Mouse (Mus musculus) c-Kit-positive CD71-negative TER-119-negative erythroid progenitor cells, embryonic 14.5 days (primary cell): Measurements from ENCODE around the gene Ube2e1.

ENCODE experiments used
- DNase-seq: peaks from one replicate; pipeline ENCODE4 v3.0.0-alpha.2; 2013; ENCODE audit warnings: low read depth

Ube2e1 gene

DNA sequence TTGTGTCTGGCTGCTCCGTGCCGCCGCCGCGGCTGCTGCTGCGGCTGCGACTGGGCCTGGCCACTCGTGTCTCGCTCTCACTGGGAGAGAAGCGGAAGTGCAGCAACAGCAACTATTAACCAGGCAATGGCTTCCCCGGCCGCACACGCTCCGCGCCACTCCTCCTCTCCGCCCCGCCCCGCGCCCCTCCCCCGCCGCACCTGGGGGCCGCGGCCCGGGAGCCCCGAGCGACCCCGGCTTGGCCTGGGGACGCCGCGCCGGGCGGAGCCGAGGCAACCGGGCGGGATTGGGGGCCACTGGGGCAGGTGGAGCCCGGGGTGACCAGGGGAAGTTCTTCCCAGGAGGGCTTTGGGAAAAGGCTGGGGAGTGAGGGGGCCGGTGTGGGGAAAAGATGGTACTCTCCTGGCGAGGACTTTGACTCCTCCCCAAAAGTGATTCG is at the start of gene Ube2e1:
Gene Ube2e1, minus strand, starts transcription at position 167 of the 439 bp plus-strand sequence.
- DNase-seq = peak; percentile 52

DNA sequence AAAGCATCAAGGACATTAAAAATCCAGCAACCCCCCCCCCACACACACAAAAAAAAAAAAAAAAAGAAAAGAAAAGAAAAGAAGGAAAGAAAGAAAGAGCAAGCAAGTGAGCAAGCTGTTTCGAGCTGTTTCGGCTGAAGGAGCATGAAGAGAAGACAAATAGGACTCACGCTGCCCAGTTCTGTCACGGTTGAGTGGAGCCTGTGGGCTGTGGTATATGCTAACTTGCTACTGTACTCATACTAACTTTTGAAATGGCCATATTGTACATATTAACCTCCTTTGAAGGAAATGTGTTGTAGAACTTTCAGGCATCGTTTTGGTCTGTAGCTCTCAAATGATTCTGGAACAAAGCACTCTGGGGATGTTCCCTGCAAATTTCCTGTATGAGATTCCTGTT is 48.2 kb upstream of the Ube2e1 start:
- DNase-seq = no peak

DNA sequence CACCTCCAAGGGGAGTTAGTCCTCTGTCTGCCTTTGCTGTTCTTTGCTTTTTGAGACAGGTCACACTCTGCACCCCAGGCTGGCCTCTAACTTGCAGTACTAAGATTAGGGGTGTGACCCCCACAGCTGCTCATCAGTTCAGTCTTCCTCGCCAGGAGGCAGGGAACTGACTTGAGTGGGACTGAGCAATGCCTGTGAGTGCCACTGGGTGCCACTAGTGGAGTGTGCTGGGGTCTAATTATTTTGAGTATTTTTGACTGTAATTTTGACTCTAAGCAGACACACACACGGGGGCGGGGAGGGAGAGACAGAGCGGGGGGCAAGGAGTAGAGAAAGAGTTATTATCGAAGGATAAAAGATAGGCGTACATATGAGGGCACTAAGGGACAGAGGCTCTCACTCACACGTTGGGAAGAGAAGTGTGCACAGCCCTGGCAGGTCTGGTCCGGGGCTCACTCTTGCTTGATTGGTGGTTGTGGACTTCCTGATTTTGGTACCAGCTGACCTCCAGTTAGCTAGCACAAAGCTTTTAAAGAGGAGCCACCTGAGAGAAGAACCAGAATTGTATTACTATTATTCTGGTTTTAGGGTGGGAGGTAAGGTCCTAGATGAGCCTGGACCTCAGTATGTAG is 46.4 kb upstream of the Ube2e1 start:
- no peak for DNase-seq

DNA sequence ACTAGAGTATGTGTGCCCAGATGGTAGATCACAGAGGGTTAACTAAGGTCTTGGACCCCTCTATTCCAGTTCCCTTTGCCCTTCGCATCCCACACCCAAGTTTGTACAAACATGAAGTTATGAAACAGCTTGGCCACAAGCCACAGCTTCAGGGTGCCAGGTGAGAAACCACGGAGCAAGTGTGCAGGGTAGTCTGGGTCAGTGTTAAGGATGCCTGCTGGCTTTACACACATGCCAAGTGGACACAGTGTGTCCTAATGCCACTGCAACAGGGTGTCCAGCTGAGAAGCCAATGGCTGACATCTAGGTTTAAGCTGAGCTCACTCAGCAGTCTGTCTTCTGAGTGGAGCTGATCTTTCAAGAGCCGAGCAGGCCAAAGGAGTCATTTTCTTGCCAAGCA is 44.5 kb upstream of the Ube2e1 start:
- no peak for DNase-seq

DNA sequence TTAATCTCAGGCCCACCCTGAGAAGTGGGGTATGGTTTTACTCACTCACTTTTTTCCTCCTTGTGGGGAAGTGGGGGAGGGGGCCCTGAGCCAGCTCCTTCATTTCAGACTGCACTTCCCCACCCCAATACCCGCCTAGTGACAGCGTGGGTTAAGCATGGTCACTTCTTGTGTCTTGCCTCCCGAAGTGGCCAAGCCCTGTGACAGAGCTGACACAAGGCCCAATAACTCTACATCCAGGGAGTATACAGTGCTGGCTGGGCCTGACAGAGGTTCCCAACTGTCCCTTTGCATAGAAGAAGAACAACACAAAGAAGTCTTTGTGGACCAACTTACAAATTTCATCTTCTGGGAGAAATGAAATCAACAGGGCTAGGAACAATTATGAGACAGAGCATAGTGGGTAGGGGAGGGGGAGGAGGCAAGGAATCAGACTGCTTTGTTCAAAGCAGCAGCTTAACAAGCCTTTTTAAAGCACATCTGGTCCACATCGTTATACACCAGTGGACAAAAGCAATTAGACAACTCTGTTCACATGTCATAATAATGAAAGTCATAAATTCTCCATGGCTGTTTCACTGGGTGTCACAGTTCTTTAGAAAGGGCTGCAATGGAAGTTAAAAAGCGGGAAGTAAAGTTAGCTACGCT is 42.2 kb upstream of the Ube2e1 start:
- DNase-seq = no peak

DNA sequence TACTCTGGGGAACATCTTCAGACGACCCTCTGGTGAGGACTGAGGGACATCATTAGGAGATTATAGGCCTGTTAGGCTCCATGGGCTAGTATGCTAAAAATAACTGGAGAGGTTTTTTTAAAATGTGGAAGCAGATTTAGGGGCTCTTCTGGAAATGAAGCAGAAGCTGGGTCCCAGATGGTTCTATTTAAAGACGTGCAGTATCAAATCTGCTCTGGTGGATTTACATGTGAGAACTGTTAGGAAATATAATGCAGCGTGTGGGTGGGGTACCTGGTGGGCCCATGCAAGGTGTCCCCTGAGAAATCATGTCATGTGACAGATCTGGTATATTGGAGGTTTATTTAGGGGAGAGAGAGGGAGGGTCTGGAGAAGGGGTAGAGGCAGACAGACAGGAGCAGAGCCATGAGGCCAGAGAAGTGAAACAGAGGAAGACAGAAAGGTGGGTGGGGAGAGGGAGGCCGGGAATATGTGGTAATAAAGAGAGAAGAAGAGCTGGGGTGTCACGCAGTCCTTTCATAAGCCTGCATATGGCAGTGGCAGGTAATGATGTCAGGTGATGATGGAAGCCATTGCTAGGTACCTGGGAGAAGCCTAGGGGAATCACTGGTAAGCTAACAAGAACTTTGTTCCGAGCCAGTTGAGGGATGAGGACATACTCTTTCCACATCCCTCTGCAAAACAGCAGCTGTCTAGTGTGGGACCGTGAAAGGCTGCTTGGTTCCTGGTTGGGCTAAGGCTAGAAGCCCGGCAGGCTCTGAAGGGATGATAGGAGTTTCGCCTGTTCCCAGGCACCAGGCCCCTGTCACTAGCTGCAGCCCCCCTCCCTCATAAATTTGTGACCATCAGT is 41.3 kb upstream of the Ube2e1 start:
- DNase-seq = no peak

DNA sequence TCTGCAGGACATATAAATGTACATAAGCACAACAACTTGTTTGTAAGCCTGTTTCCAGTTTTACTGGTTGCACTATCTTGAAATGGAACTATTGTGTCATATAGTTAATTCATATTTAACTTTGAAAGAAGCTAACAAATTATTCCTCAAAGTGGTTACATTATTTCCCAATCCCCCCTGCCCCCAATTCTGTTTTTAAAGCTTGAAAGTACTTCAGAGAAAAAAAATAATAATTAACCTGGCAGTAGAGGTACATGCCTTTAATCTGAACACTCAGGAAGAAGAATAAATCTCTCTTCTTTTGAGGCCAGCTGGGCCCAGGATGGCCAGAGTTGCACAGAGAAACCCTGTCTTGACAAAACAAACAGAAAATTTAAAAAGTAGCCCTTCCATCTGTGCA is 37.4 kb upstream of the Ube2e1 start:
- DNase-seq = no peak

DNA sequence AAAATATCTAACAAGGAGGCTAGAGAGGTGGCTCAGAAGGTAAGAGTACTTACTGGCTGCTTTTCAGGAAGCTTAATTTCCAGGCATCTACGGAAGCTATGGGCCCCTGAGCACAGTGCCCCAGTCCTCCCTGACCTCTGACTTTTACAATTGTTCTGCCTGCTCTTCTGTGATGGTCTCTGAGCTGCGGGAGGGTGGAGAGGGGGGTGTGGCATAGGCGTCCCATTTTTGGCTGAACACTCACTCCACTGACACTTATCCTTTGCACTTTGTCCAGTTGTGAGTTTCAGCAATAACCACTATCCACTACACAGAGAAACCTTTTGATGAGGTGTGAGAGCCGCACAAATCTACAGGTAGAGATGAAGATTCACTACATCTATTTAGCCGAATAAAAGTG is 35.4 kb upstream of the Ube2e1 start:
- DNase-seq = no peak

DNA sequence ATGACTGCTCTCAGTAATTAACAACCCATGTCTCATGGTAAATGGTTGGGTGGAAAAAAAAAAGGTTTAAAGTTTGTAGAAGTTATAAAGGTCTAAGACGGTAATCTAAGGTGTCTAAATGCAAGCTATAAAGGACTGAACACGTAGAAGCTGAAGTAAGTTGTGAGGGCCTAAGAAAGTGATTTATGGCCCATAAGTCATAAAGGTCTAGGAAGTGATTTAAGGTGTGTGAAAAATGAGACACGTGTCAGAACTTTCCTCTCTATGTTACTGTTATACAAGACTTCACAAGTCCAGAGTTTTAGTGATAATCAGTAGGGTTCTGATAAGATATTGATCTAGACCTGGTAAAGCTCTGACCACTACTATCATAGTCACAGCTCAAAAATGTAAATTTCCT is 32.7 kb upstream of the Ube2e1 start:
- DNase-seq = no peak

DNA sequence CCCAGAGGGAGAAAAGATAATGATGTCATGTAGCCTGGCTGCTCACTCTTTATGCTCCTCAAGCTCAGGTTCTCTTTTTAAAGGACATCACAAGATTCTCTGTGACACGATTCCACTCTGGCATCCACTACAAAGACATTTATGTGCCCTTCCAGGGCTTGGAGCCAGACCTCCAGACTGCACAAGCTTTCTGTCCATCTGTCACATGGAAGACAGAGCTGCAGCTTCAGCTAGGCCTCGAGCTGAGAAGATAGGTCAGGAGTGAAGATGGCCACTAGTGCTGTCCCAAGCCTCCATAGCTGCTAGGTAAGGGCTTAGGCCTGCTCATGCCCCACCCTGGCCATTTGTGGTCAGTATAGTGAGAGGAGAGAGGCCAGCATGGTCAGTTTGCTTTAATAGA is 24.8 kb upstream of the Ube2e1 start:
- no peak for DNase-seq

DNA sequence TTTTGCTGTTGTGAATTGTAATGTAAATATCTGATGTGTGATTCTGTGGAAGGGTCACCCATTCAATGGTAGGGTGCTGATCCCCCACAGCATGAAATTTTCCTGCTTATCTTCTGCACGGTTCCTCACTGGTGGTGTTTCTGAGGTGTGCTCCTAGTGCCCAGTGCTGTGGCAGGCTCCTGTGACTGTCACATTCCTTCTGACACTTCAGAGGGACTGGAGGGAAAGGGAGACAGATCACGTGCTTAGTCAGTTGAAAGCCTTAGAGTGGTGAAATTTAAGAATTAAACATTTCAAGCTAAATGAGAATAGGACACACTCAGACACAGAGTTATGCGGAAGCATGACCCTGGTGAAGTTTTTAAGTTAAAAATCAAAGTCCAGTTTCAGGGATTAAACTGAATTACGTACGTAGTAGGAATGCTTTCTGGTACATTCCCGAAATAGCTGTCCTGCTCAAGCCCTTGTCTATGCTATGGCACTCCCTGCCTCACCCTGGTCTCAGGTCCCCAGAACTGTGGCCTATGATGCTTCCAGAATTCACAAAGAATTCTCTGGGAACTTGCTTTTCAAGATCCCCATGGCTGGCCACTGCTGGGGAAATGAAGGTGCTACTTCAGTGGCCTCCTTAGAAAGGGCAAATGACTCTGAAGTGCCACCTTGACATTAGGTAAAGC is 24.0 kb upstream of the Ube2e1 start:
- DNase-seq = no peak

DNA sequence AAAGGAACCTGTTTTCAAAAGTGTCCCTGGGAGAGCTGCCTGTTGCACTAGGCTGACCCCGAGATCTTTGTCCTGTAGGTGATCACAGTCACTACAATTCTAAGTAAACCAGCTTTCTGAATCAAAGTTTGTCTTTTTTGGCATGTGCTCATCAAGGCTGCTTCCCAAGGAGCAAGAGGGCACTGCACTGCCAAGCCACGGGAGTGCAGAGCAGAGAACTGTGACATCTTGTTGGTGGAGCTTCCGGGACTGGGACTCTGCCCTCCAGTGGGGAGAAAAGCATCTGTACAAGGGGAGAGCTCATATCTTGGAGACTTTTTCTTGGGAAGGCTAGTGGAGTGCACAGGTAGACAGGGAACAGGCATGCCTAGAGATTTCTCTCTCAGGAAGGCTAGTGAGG is 21.9 kb upstream of the Ube2e1 start:
- no peak for DNase-seq

DNA sequence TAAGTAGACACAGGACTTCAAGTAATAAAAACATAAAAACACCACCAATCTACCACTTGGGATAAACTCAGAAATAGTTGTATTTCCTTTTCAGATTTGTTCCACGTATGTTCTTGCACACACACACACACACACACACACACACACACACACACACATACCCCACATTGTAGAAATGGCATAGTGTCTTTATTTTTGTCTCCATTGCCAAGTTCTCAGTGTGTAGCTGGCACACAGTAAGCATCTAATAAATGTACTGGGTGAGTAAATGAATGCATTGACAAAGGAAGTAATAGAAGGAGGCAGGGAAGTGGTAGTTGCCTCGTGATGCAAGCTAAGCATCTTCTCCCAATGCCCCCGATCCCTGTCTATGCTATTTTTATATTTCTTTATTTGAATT is 21.3 kb upstream of the Ube2e1 start:
- DNase-seq = no peak

DNA sequence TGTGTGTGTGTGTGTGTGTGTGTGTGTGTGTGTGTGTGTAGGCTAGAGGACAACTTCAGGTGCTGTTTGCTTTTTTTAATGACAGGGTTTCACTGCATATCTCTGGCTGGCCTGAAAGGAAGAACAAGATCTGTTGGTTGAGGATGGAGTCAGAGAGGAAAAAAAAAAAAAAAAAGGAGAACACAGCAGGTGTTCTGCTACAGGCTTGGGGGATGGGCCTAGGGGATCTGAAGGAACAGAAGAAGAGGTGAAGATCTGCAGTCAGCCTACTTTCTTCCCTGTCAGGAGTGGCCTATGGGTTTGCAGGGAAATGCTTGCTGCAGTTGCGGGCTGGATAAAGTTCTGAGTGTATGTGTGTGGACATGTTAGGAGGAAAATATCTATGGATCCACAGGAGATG is 19.0 kb upstream of the Ube2e1 start:
- no peak for DNase-seq

DNA sequence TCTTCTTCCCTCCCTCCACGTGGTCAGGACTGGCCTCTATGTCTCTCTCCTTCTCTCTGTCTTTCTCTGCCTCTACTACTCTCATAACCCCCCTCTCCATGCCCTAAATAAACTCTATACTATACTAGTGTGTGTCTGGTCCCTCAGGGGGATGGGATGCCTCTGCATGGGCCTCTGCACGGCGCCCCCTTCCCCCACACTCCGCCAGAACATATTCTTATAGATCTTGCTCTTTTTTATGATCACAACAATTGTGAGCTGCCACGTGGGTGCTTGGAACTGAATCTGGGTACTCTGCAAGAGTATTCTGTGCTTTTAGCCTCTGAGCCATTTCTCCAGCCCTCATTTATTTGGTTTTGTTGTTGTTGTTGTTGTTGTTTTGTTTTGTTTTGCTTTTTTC is 18.2 kb upstream of the Ube2e1 start:
- DNase-seq = no peak

DNA sequence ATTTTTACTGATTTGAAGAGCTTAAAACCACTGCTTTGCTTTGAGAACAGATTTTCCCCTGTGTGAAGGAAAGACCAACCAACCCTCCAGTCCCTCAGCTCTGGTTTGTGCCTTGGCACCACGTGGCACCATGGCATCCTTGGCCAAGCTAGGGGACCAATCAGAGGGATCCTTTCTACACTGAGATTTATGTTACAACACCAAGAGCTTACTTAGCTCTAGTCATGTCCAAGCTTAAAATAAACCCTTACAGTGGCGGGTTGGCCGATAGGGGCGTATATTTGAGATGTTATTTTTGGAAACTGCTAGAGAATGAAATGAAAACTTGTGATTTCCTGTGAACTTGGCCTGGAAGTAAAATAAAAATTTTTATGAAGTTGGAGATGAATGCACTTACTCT is 11.9 kb upstream of the Ube2e1 start:
- no peak for DNase-seq

DNA sequence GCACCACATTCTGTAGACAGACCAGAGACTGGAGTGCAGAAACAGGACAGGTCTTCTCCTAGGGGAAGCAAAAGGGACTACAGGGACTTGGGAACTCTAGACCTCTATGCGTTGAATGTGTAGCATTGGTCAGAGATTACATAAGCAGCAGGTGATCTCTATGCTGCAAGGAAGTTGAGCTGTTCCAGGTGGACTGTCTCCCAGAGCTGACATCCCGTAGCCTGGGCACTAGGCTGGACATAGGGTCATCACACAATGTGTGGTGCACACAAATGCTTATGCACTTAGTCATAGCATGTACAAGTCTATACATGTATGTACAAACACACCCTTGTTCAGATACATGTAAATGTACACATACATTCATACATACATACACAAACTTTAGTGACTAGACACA is 11.1 kb upstream of the Ube2e1 start:
- DNase-seq = no peak

DNA sequence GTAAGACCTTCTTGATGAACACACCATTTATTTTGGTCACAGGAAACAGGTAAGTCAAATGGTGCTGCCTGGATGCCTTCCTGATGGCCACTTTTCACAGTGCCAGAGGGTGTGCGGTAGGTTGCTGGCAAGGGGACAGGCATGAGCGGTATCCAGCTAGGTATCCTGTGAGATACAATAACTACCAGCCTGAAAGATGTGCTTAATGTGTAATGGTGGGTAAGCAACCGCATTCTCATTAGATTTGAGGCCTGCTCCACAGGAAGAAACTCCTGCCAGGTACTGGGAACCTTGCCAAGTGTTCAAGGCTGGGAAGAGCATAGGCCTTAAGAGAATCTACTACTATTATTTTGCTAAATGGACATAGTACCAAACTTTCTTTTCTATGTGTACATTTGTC is 9.4 kb upstream of the Ube2e1 start:
- DNase-seq = no peak

DNA sequence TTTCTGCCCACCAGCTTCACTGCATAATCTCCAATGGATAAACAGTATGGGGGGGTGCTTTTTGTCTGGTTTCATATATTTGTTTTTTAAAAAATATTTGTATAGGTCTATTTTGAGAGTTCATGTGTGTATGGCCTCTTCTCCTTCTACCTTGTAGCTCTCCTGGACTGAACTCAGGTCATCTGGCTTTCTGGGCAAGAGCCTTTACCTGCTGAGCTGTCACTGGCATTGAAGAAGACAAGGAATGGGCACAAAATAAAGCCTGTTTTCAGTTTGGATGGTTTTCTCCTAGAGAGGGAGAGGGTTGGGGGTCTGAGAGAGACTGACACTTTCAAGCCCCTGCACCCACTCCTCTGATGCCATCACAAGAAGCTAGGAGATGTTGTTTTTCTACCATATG is 4.4 kb upstream of the Ube2e1 start:
- DNase-seq = no peak

DNA sequence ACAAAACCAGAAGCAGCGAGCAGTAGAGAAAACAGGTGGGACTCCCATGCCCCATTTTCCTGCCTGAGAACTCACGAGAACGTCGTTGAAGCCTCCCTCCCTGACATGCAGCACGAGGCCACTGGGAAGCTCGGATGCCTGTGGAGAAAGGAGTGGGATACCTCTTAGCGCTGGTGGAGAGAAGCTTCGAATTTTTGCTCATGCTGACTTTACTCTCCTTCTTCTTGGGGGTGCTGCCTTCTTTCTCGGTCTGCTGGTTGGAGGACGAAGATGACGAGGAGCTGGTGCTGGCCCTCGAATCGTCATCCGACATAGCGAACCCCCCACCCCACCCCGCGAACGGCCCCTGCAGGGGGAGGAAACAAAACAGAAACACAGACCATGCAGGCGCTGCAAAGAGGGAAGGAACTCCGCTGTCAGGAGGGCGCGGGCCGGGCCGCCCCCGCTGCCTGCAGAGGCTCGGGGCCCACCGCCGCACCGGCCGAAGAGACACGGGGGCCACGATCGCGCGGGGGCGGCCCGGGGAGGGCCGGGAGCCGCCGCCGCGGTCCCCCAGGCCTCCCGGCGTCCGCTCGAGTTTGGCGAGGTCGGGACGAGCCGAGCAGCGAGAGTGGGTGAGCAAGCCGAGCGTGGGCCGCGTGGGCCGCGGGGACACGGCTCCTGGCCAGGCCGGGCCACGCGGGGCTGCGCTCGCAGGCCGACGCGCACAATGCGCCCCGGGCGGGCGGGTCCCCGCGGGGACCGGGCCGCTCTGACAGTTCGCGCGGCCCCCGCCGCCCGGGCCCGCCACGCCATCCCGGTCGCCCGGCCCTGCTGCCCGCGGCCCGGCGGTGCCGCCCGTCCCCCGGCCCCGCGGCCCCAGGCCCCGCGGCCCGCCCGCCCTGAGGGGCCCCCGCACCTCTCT is 618 bp downstream of the Ube2e1 start:
- no peak for DNase-seq

DNA sequence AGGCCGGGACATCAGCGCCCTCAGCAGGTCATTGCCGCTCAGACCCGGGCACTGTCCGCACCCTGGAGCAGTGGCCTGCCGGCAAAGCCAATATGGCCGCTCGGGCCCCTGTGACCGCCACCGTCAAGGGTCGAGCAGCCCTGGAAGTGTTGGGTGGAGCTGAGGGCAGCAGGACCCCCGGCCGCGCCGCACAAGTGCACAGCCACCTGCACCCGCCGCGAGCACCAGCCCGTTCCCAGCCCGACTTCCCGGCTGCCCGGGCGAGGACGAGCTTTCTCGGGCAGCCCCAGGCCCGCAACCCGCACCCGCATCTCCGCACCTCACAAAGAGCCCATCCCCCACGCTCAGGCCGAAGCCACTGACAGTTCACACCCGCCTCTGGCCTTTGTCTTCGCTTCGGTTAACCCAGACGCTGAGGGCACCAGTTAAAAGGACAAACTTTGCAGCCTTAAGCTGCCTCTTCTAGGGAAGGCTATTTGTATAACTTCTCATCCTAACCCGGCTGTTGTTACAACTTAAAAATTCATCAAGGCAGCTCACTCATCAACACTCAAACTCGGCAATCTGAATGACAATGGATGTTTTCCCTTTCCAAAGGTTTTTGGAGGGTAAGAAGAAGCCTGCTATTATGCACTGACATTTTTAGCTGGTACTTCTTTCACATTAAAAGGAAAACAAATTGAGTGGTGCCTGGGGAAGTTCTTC is 4.5 kb downstream of the Ube2e1 start:
- no peak for DNase-seq
